Mouse (Mus musculus): ENCODE data around the gene Mns1.
"Not testable (repeated sequence)": the region's sequence is repeated elsewhere in the genome, so short reads cannot be mapped to it uniquely, and the experiment has no call there.

The Mns1 gene

GRCm38 (mm10) chr9:72427861-72428260, 9.9 kb upstream of the Mns1 start:
- no peak for DNase-seq (ENCODE audit: low spot score)

- DNase-seq (ENCODE audit: low spot score) = no peak
These were observed 2.9 kb upstream of the Mns1 start for GRCm38 (mm10) chr9:72434876-72435275.

- DNase-seq (ENCODE audit: low spot score) = no peak
These were observed 938 bp downstream of the Mns1 start for GRCm38 (mm10) chr9:72438749-72439148.

- DNase-seq (ENCODE audit: low spot score) = no peak
These were observed 2.5 kb downstream of the Mns1 start for GRCm38 (mm10) chr9:72440358-72440757.

GRCm38 (mm10) chr9:72440948-72441926, 3.4 kb downstream of the Mns1 start:
- DNase-seq (ENCODE audit: low spot score) = no peak

- DNase-seq (ENCODE audit: low spot score) = no peak
These were observed 4.3 kb downstream of the Mns1 start for GRCm38 (mm10) chr9:72441927-72442715.

- DNase-seq (ENCODE audit: low spot score) = peak; percentile 43
These were observed 10.2 kb downstream of the Mns1 start for GRCm38 (mm10) chr9:72448026-72448425.

GRCm38 (mm10) chr9:72449367-72449766, 11.6 kb downstream of the Mns1 start:
- DNase-seq (ENCODE audit: low spot score) = peak; percentile 23

GRCm38 (mm10) chr9:72449841-72450240, 12.0 kb downstream of the Mns1 start:
- no peak for DNase-seq (ENCODE audit: low spot score)

GRCm38 (mm10) chr9:72450363-72450762, 12.6 kb downstream of the Mns1 start:
- no peak for DNase-seq (ENCODE audit: low spot score)

- DNase-seq (ENCODE audit: low spot score) = no peak
These were observed 13.3 kb downstream of the Mns1 start for GRCm38 (mm10) chr9:72451111-72451510.

- DNase-seq (ENCODE audit: low spot score) = not testable (repeated sequence)
These were observed 16.5 kb downstream of the Mns1 start for GRCm38 (mm10) chr9:72454281-72454680.

- DNase-seq (ENCODE audit: low spot score) = no peak
These were observed 18.6 kb downstream of the Mns1 start for GRCm38 (mm10) chr9:72456374-72456773.

- DNase-seq (ENCODE audit: low spot score) = peak; percentile 52
These were observed 20.4 kb downstream of the Mns1 start for GRCm38 (mm10) chr9:72458233-72458632.

- DNase-seq (ENCODE audit: low spot score) = no peak
These were observed 21.9 kb downstream of the Mns1 start for GRCm38 (mm10) chr9:72459703-72460102.

- DNase-seq (ENCODE audit: low spot score) = no peak
These were observed 23.0 kb downstream of the Mns1 start for GRCm38 (mm10) chr9:72460767-72461166.

GRCm38 (mm10) chr9:72462427-72462826, 24.6 kb downstream of the Mns1 start:
- DNase-seq (ENCODE audit: low spot score) = no peak

GRCm38 (mm10) chr9:72464806-72465205, 27.0 kb downstream of the Mns1 start:
- DNase-seq (ENCODE audit: low spot score) = no peak

- DNase-seq (ENCODE audit: low spot score) = no peak
These were observed 28.0 kb downstream of the Mns1 start for GRCm38 (mm10) chr9:72465754-72466181.

- no peak for DNase-seq (ENCODE audit: low spot score)
These were observed 30.0 kb downstream of the Mns1 start for GRCm38 (mm10) chr9:72467551-72468407.

GRCm38 (mm10) chr9:72468616-72469015, 30.8 kb downstream of the Mns1 start:
- no peak for DNase-seq (ENCODE audit: low spot score)

- no peak for DNase-seq (ENCODE audit: low spot score)
These were observed 32.0 kb downstream of the Mns1 start for GRCm38 (mm10) chr9:72469851-72470250.

Measured in ovary, postnatal 36 days (tissue).